Mouse (Mus musculus) B cell, adult 62 days (primary cell): ENCODE measurements around the gene Tigit. TPM values are rescaled to one million over a fixed set of nuclear protein-coding genes. Genes with fewer than 3 reads are reported as not detected.

Experiments used
- total RNA-seq: library from RNA; stranded (reverse); gene quantifications from 4 replicates; pipeline ENCODE4 v1.2.4, GENCODE M21; 2023

Gene Tigit
- not detected in 4 replicates for total RNA-seq

GRCm38 (mm10) chr16:43663978-43664579, at the start of gene Tigit:
Gene Tigit, minus strand, starts transcription at chr16:43664146.

Other genes starting within 250 kb of the Tigit start
- gene Drd3, start 89.9 kb upstream of the Tigit start, total RNA-seq = not detected in 4 replicates
- 7.2 to 11.2 TPM (median 9.9 TPM) in 4 replicates for gene Ccdc191, start 225.7 kb upstream of the Tigit start, total RNA-seq